Mouse (Mus musculus) kidney, adult 9 months (tissue): ENCODE results near the gene Ube2e2.
A peak's percentile ranks its signal among the peaks of the same experiment; 100 is the strongest.
"Not testable (repeated sequence)": the region's sequence is repeated elsewhere in the genome, so short reads cannot be mapped to it uniquely, and the experiment has no call there.

Source experiments
- DNase-seq: peaks from one replicate; pipeline ENCODE4 v3.0.0; 2022

Ube2e2 gene

DNA sequence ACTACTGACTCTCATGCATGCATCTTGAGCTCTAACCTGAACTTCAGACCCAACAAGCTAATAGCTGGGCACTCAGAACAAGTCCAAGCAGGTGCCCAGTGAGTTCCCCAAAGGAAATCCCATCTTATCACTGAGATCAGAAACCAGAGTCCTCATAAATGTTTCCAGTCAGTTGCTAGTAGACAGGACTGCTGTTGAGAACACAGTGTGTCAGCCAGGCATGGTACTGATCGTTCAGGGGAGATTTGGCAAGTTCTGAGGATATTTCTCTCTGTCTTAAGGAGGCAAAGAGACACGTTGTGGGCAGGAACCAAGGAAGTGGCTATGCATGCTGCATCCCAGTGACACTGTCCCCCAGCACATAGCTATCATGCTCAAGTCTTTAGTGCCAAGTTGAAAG, 275.5 kb downstream of the Ube2e2 start:
- no peak for DNase-seq

DNA sequence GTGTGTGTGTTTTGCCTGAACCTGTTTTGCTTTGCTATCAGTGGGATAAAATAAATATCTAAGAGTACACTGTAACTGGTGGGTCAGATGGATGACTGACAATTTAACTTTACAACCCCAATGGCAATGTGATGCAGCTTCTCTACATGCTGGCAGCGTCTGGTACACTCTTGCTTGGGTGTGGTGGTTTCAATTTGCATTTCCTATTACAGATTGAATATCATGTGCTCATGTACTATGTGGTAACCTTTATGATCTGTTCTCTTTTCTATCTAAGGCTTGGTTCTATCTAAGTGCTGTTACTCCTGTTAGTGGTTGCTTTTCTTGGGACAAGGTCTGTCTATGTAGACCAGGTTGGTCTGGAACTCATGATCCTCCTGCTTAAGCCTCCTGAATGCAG, 292.1 kb downstream of the Ube2e2 start:
- DNase-seq: no peak

DNA sequence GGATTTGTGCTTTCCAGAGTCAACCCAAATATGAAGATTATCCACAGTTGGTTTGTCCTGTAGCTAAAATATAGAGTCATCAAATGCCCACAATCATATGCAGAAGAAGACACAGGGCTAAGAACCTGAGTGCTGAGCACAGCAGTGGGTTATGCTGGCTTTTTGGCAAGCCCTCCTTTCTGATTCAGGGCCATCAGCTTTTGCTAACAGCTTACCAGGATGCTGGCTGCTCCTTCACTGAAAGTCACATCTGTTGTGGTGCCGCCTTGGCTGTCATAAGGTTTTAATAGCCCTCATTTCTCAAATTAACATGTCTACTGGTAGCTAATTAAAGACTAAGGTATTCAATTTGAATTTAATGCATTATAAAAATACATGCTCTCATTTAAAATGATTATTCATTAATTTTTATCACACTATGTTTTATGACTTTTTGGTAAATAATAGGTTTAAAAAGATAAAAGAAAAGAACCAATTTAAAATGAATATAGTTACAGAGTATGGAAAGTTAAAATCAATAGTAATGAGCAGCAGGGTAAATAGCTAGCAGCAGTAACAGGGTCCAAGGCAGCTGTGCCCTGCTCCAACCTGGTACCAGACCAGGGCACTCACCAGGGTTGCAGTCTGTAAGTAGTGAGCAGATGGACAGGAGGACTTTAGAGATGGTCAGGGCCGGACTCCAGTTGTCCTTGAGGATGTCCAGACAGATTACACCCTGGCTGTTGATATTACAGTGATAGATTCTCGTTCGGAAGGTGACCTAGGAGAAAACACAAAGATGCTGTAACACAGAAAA, 307.6 kb downstream of the Ube2e2 start:
- no peak for DNase-seq

DNA sequence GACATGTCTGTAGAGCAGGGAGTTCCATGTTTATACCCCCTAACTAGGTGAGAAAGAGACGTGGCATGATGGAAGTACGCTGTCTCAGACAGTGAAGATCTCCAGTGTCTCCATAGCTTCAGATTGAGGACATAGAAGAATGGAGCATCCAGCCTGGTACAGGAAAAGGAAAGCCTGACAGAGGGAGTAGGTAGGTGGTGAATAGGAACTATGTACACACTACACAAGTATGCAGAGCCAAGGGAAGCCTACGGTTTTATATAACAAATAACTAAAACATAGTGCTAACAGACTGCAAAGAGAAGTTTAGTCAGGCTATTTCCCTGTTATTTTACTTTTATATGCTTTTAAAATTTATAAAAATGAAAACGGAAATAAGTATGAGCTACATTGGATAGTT, 312.3 kb downstream of the Ube2e2 start:
- no peak for DNase-seq

DNA sequence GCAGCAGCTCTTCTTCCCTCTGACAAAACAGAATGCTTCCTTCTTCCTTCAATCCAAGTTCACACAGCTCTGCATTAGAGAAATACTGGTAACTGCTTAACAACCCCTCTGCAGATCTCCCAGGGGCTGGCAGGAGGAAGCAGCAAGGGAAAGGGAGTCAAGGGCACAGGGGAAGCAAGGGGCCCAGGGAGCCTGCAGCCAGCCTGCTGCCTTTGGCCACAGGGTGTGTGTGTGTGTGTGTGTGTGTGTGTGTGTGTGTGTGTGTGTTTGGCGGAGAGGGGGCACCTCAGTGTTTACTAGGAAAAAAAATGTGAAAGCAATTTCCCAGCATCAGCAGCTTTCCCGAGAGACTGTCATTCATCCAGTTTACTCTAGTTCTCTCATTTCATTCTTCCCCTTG, 319.3 kb downstream of the Ube2e2 start:
- DNase-seq: no peak

DNA sequence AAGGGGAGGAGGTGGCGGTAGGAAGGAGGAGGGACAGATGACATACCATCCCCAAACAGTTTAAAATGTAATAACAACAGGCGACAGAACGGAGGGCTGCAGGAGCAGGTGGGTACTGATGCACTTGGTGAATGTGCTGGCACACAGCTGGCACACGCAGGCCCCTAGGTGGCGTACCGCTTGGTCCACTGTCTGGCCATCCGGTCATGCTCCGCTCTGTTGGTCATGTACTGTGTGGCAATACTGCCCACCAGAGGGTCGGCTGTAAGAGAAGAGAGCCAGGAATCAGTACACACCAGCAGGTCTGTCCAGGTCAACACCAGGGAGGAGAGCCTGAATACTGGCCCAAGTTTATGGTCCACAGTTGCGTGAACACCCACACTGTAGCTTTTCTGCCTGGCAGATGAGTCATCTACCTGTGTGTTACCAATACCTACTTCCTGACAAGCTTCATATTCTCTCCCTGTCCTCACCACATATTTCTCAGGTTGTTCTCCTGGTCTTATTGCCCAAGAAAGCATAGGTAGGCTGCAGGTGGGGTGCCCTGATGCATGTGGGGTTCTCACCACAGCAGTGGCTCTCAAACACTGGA, 319.8 kb downstream of the Ube2e2 start:
- DNase-seq: no peak

DNA sequence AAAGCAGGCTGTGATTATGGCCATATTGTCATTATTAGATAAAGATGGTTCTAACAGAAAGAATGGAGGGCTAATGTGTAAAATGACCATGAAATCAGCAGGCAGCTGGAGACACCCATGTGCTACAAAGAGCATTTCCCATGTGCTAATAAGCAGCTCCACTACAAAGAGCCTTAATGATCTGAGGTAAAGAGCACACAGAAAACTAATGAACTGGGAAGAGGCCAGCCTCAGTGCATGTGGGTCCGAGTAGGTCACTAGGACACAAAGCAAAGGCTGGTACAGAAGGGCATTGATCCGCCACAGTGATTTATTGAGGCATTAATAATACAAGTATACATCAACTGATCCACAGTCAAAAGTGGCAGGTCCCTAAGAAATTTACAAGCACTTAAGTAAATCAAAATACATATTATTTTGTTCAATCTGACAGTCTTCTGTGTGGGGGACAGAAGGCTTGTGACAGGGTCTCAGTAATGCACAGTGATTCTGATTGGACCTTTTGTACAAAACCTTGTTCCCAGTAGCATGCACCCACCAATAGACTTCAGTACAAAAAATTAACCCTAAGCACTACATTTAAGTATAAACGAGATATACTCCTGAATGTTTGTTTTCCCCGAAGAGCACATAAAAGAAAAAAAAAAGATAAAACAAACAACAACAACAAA, 320.6 kb downstream of the Ube2e2 start:
- no peak for DNase-seq

DNA sequence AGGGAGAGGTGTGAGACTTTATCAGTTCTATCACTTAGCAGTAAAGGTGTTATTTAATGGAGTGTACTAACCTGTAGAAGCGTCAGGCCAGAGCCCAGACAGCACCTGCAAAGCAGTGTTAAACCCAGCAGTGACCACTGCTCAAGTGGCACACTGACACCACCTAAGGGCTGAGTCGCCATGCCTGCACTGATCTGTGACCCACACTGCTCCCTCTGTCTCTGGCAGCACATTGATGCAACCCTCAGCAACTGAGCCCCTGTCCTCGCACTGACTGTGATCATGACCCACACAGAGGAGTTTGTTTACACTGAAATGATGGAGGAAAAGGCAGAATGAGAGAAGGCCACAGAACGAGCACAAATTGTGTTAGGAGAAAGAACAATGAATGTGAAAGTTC, 321.2 kb downstream of the Ube2e2 start:
- DNase-seq: no peak

DNA sequence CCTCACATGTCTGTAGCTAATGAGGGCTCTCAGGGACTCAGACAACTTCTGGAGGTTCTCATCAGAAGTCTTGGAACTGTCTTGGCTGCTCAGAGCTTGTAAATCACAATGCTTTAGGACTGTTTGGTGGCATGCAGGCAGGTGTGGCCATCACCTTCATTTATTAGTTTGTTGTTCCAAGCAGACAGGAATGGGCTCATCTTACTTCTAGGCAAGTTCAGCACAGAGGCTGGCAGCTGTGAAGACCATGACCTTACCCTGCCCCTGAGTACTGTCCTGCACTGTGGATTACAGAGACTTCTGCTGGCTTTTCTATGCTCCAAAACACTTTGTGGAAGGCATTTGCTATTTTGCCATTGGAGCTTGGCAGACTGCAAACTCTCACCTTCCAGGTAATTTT, 324.5 kb downstream of the Ube2e2 start:
- DNase-seq: no peak

DNA sequence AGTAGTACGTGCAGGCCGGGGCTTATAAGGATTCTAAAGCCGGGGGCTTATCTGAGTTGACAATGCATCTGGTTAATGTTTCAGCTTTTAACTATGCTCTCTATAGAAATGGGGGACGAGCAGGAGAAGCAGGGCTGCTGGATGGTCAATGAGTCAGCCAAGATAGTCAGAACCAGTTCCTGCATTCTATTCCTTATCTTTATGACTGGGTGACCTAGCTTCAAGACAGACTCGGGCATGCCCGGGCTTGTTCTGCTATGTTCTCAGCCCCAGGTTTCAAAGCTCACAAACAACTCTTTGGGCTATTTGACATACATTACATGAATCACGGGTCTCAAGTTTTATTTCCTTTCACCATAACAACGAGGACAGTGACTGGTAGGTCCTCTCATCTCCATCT, 329.1 kb downstream of the Ube2e2 start:
- DNase-seq: not testable (repeated sequence)

DNA sequence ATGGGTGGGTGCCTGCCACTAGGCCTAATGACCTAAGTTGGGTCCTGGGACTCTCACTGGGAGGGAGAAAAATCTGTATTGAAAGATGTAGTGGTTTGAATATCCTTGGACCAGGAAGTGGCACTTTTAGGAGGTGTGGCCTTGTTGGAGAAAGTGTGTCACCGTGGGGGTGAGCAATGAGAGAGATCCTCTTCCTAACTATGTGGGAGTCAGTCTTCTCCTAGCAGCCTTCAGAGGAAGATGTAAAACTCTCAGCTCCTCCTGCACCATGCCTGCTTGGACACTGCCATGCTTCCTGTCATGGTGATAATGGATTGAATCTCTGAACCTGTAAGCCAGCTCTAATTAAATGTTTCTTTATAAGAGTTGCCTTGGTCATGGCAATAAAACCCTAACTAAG, 338.8 kb downstream of the Ube2e2 start:
- no peak for DNase-seq

DNA sequence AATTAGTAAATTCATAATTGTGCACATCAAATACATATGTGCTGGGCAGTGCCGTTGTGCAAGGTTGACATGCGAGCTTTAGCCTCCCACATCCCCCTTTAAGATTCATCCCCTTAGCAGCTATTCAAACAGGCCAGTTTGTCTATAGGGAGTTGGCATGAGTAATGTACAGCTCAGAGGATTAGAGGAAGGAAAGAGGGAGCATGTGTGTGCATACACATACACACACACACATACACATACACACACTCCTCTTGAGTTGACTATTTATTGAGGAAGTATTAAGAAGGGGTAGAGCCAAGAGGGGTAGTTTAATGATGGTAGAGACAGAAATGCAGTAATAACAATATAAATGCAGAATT, 339.5 kb downstream of the Ube2e2 start:
- DNase-seq: no peak

DNA sequence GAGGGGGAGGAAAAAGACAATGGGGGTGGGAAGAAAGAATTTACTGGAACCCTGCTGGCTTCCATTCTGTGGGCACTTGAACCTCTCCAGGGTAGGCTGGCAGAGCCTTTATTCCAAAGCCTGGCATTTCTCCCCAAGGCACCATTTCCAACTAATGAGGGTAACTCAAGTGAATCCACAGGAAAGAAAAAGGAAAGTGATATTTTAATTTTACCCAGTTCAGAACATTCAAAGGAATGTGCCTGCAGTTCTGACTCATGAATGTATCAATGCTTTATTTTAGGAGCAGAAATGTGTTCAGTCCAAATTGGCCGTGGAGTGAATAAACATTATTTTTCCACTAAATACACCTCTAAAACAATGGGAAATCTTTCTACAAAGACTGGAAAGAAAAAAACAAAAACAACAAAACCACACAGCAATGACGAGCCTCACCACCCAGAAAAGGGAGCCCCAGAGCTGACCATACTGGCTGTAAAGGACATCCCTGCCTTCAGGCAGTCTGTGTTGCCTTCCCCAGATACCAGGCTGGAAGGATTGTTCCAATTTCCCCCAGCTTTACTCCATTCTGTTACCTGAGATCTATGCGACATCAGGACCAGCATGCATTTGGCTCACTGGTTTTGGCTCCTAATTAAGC, 340.0 kb downstream of the Ube2e2 start:
- no peak for DNase-seq

DNA sequence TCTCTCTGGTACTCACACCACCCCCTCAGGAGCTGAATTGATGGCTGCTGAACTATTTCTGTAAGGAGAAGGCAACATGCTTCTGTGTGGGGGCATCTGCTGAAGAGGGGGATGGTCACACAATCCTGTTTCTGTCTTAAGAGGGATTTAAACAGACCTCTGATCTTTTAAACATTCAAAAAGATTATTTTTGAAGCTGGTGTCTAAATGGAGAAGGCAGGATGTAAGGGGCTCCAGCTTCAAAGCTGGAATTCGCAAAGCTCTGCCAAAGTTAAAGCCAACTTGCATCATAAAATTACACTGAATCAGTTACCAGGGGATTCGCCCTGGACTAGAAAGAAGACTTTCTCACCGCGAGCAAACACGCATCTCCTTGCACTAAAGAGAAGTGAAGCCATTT, 346.5 kb downstream of the Ube2e2 start:
- DNase-seq: no peak

DNA sequence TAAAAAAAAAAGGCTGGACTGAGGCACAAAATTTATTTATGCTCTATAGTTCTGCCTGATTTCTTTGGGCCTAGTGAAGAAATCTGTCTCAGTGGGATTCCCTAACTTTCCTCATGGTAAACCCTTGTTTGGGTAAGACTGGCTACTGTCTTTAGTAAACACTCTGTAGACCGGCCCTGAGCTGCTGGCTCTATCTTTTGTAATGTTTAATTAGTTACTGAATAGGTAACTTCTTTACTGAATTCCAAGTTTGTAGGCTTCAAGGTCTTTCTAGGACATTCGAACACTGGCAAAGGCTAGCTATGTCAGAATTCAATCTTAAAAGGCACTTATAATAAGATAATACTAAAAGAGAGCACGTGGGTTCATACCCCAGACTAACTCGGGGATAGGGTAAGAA, 355.0 kb downstream of the Ube2e2 start:
- peak; percentile 66 for DNase-seq

DNA sequence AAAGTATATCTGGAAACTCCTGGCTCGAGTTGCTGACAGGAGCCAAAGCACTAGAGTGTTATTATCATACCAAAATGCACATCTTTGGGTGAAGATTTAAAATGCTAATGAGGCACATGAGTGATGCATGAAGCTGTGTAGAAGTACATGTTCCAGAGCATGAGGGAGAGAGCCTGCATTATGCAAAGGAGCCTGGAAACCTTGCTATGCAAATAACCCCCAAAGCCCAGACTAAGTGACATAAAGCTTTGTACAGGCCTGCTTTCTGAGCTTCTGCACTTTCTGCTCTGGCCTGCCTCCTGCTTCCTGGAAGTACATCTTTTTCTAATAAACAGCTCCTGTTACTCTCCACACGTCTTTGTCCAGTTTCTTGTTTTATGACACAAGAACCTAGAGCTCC, 363.2 kb downstream of the Ube2e2 start:
- no peak for DNase-seq

DNA sequence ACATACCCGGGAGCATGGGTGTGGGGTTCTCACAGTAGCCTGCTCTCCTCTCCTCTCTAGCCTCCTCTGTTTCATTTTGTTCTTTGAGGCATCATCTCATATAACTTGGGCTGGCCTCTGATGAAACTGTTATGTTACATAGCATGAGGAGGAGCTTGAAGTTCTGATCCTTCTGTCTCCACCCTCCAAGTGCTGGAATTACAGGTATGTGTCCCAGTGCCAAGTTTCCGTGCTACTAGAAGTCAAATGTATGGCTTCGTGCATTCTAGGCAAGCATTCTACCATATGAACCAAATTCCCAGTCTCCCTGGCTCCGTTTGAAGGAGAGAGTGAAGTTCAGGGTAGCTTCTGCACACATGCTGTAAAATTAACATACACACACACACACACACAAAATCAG, 363.6 kb downstream of the Ube2e2 start:
- no peak for DNase-seq
